Mouse (Mus musculus) stomach, postnatal 0 days (tissue): ENCODE measurements around the gene Fxyd2.

Experiments
- CTCF ChIP-seq: IDR thresholded peaks from 2 replicates; pipeline ENCODE4 v1.5.1; 2016; ENCODE audit warnings: antibody characterized with exemption, low read depth, mild to moderate bottlenecking, moderate library complexity
- EP300 ChIP-seq: optimal IDR thresholded peaks from 2 replicates; pipeline ENCODE3; 2016; ENCODE audit warnings: antibody characterized with exemption

GRCm38 (mm10) chr9:45429951-45430697, 30.7 kb downstream of the Fxyd2 start:
- TF ChIP-seq CTCF (no peak), EP300 (no peak)
